In genomic region chr10:95264485-95265321, GRCm38 (mm10) we compare ENCODE assay signal across 8 mouse cellular contexts. TPM values are rescaled to one million over a fixed set of nuclear protein-coding genes. Genes with fewer than 3 reads are reported as not detected.
DNase-seq lines count a peak whose midpoint lies in the region; ATAC-seq and TF ChIP-seq lines count a peak whose summit lies in the region.

No protein-coding gene starts in this region.

- H3K4me3 ChIP-seq in bone marrow, adult 2 months (replicated peaks; ENCODE audit: control insufficient read depth, low read depth, low read length), result peak overlapping the region; percentile 49
- H3K4me3 ChIP-seq in forebrain, postnatal 0 days (ENCODE audit: low read depth, low read length), result peak overlapping the region; percentile 37
- peak overlapping the region; percentile 57 for H3K4me3 ChIP-seq in hindbrain, embryonic 10.5 days
- peak overlapping the region; percentile 56 for H3K4me3 ChIP-seq in limb, embryonic 10.5 days
- peak overlapping the region; percentile 26 for H3K4me3 ChIP-seq in spleen, adult 2 months (ENCODE audit: extremely low read depth, insufficient read depth, insufficient read length)

- 12% methylated on average over 37 of the region's 37 CpGs for WGBS in bone marrow, adult 2 months
- WGBS in forebrain, postnatal 0 days, result 11% methylated on average over 37 of the region's 37 CpGs
- WGBS in hindbrain, embryonic 10.5 days, result 2% methylated on average over 37 of the region's 37 CpGs
- WGBS in limb, embryonic 10.5 days, result 2% methylated on average over 37 of the region's 37 CpGs
- 14% methylated on average over 37 of the region's 37 CpGs for WGBS in spleen, adult 2 months

- peak; percentile 50 to 89 for DNase-seq in adrenal gland, adult (ENCODE audit: inconsistent age in 2 of 2, low spot score in 1 of 2)
- no peak for DNase-seq in adrenal gland, adult 8-10 months
- DNase-seq in forebrain, postnatal 0 days, result peak; percentile 71
- DNase-seq in hindbrain, embryonic 10.5 days (ENCODE audit: low spot score), result peak; percentile 69
- DNase-seq in limb, embryonic 10.5 days (ENCODE audit: low spot score), result peak; percentile 74
- DNase-seq in mesoderm, embryonic 11.5 days (ENCODE audit: low read depth, low spot score), result peak; percentile 52
- peak in 1 of 2 experiments; percentile 26 for DNase-seq in spleen, adult 2 months (ENCODE audit: low read depth in 1 of 2, low spot score in 2 of 2)

- H3K27ac ChIP-seq in bone marrow, adult 2 months (ENCODE audit: control insufficient read depth, insufficient read depth, low read depth, low read length, poor library complexity), result peak overlapping the region; percentile 44
- H3K27ac ChIP-seq in forebrain, postnatal 0 days (ENCODE audit: low read depth, low read length), result no peak overlapping the region; the same call in 1 of the 2 replicates
- H3K27ac ChIP-seq in hindbrain, embryonic 10.5 days, result peak overlapping the region; percentile 74
- peak overlapping the region; percentile 85 for H3K27ac ChIP-seq in limb, embryonic 10.5 days
- H3K27ac ChIP-seq in spleen, adult 2 months (ENCODE audit: insufficient read depth, low read length), result peak overlapping the region; percentile 24

- H3K4me2 ChIP-seq in forebrain, postnatal 0 days (ENCODE audit: low read depth), result peak overlapping the region; percentile 74

- no peak for TF ChIP-seq POLR2A in bone marrow, adult 2 months (IDR thresholded peaks at IDR 0.05; ENCODE audit: borderline replicate concordance, control insufficient read depth, low read depth, low read length)
- no peak for TF ChIP-seq POLR2A in spleen, adult 2 months (IDR thresholded peaks at IDR 0.05; ENCODE audit: low read depth, low read length)

- peaks cover 4% of the 10 kb centered on the region; the same call in 1 of the 2 replicates for H3K27me3 ChIP-seq in forebrain, postnatal 0 days (ENCODE audit: insufficient read depth, low read length)
- peaks cover 43% of the 10 kb centered on the region for H3K27me3 ChIP-seq in hindbrain, embryonic 10.5 days (ENCODE audit: insufficient read depth, poor library complexity, severe bottlenecking)
- peaks cover 37% of the 10 kb centered on the region for H3K27me3 ChIP-seq in limb, embryonic 10.5 days (ENCODE audit: low read depth, poor library complexity, severe bottlenecking)
- H3K27me3 ChIP-seq in spleen, adult 2 months (ENCODE audit: control insufficient read depth, insufficient read depth, low read length), result peaks cover 2% of the 10 kb centered on the region; the same call in 1 of the 2 replicates

- H3K4me1 ChIP-seq in bone marrow, adult 2 months (ENCODE audit: control insufficient read depth, insufficient read depth, low read length), result peaks cover 2% of the 10 kb centered on the region; the same call in 1 of the 2 replicates
- H3K4me1 ChIP-seq in forebrain, postnatal 0 days (ENCODE audit: insufficient read depth), result no peaks in the 10 kb centered on the region
- H3K4me1 ChIP-seq in hindbrain, embryonic 10.5 days (replicated peaks), result peaks cover 53% of the 10 kb centered on the region
- peaks cover 46% of the 10 kb centered on the region for H3K4me1 ChIP-seq in limb, embryonic 10.5 days
- peaks cover 7% of the 10 kb centered on the region; the same call in 1 of the 2 replicates for H3K4me1 ChIP-seq in spleen, adult 2 months (ENCODE audit: control insufficient read depth, insufficient read depth, insufficient read length)

- H3K36me3 ChIP-seq in forebrain, postnatal 0 days (ENCODE audit: insufficient read depth), result no peaks in the 10 kb centered on the region
- no peaks in the 10 kb centered on the region for H3K36me3 ChIP-seq in hindbrain, embryonic 10.5 days
- no peaks in the 10 kb centered on the region for H3K36me3 ChIP-seq in limb, embryonic 10.5 days
- H3K36me3 ChIP-seq in spleen, adult 2 months (ENCODE audit: control insufficient read depth, insufficient read depth, low read length), result no peaks in the 10 kb centered on the region

- ATAC-seq in forebrain, postnatal 0 days, result peak; percentile 72

- no peaks in the 10 kb centered on the region for H3K9me3 ChIP-seq in forebrain, postnatal 0 days (ENCODE audit: low read length)
- no peaks in the 10 kb centered on the region for H3K9me3 ChIP-seq in hindbrain, embryonic 10.5 days
- no peaks in the 10 kb centered on the region for H3K9me3 ChIP-seq in limb, embryonic 10.5 days (replicated peaks)

- H3K9ac ChIP-seq in forebrain, postnatal 0 days, result peak overlapping the region; percentile 14

- TF ChIP-seq CTCF in bone marrow, adult 2 months (IDR thresholded peaks at IDR 0.05; ENCODE audit: control insufficient read depth, insufficient read depth, low read length), result no peak
- no peak for TF ChIP-seq CTCF in forebrain, postnatal 0 days (IDR thresholded peaks at IDR 0.05; ENCODE audit: low read depth)
- TF ChIP-seq CTCF in spleen, adult 2 months (IDR thresholded peaks at IDR 0.05; ENCODE audit: extremely low read depth, insufficient read depth, insufficient read length, insufficient replicate concordance), result no peak

RNA-seq across cellular contexts. Expression of gene Cradd, which starts 59.2 kb away (rescaled TPM):
- total RNA-seq in adrenal gland, adult 8-10 months (2022), result 10 to 100 TPM in 3 of 4 experiments, 1 to 10 TPM in 1; 9.5 to 16.5 (median 13.2) TPM
- polyA plus RNA-seq in bone marrow, adult 2 months (2011; ENCODE audit: insufficient read depth, insufficient read length, low replicate concordance, missing spikeins), result 3.8 and 4.5 TPM in 2 replicates
- 8.3 and 10.8 TPM in 2 replicates for total RNA-seq in forebrain, postnatal 0 days (2014; rRNA removed)
- polyA plus RNA-seq in forebrain, postnatal 0 days (2015; fragmentation: Nextera tagmentation; extraction: Ambion mirVana), result 8.5 and 10.3 TPM in 2 replicates
- polyA plus RNA-seq in hindbrain, embryonic 10.5 days (2016; fragmentation: Nextera tagmentation; extraction: Ambion mirVana), result 10.9 and 13.3 TPM in 2 replicates
- 11.5 and 11.9 TPM in 2 replicates for polyA plus RNA-seq in limb, embryonic 10.5 days (2016; fragmentation: Nextera tagmentation; extraction: Ambion mirVana)
- 8.2 and 10.2 TPM in 2 replicates for polyA plus RNA-seq in spleen, adult 2 months (2012; rRNA removed)
